Mouse (Mus musculus) embryonic facial prominence, embryonic 14.5 days (tissue): ENCODE measurements around the gene Csnk2a2. TPM values are rescaled to one million over a fixed set of nuclear protein-coding genes. Genes with fewer than 3 reads are reported as not detected.

Source experiments
- ATAC-seq: fragments of 200-750 bp; cut with Nextera tagmentation; 2 replicates; pipeline ENCODE4 v1.8.0; 2017; ENCODE audit warnings: low read depth, moderate number of reproducible peaks, moderate TSS enrichment
- DNase-seq: peaks from one replicate; pipeline ENCODE4 v3.0.0-alpha.2; 2015; ENCODE audit warnings: low spot score
- H3K27ac ChIP-seq: fragments of 300-500 bp; sonication (generic); replicated peaks from 2 replicates; pipeline ENCODE4 v1.5.1; 2014; ENCODE audit warnings: low read depth, mild to moderate bottlenecking, low read length, moderate library complexity
- H3K27me3 ChIP-seq: fragments of 300-500 bp; sonication (generic); replicated peaks from 2 replicates; pipeline ENCODE4 v1.6.1; 2014; ENCODE audit warnings: low read length; ENCODE audit not compliant: control insufficient read depth, insufficient read depth
- H3K36me3 ChIP-seq: fragments of 300-500 bp; sonication (generic); 2 replicates; pipeline ENCODE4 v1.6.1; 2014; ENCODE audit warnings: low read length, mixed read lengths; ENCODE audit not compliant: control insufficient read depth, insufficient read depth
- H3K4me1 ChIP-seq: fragments of 300-500 bp; sonication (generic); 2 replicates; pipeline ENCODE4 v1.6.1; 2014; ENCODE audit warnings: antibody characterized with exemption, low read length; ENCODE audit not compliant: control insufficient read depth, insufficient read depth
- H3K4me2 ChIP-seq: fragments of 300-500 bp; sonication (generic); 2 replicates; pipeline ENCODE4 v1.6.1; 2014; ENCODE audit warnings: low read depth, mild to moderate bottlenecking, low read length, moderate library complexity, mixed read lengths
- H3K4me3 ChIP-seq: fragments of 300-500 bp; sonication (generic); 2 replicates; pipeline ENCODE4 v1.5.1; 2014; ENCODE audit warnings: low read depth, mild to moderate bottlenecking, low read length
- H3K9ac ChIP-seq: fragments of 300-500 bp; sonication (generic); 2 replicates; pipeline ENCODE4 v1.6.1; 2014; ENCODE audit warnings: low read depth, mild to moderate bottlenecking, low read length, moderate library complexity, mixed read lengths
- H3K9me3 ChIP-seq: fragments of 300-500 bp; sonication (generic); 2 replicates; pipeline ENCODE4 v1.6.1; 2016; ENCODE audit warnings: low read length; ENCODE audit not compliant: control insufficient read depth
- WGBS: fragments of 180-500 bp; shearing (Covaris S2); extraction: QIAGEN DNeasy Blood & Tissue Kit; methylation state at CpG from one replicate; pipeline ENCODE4 v1.1.7; 2014; 5-methylcytosine and 5-hydroxymethylcytosine counted together
- polyA plus RNA-seq: library from polyadenylated mRNA; unstranded; fragments of >200 nt; fragmentation: Nextera tagmentation; extraction: Ambion mirVana; gene quantifications from 2 replicates; pipeline ENCODE4 v1.2.1, GENCODE M21; 2014

The Csnk2a2 gene
- polyA plus RNA-seq, 1 experiment from 2014 or later: 18.7 TPM

GRCm38 (mm10) chr8:95452518-95452917 lies 37.3 kb downstream of the Csnk2a2 start:
- H3K36me3 ChIP-seq: peaks cover 93% of the 10 kb centered on the region
- H3K27ac ChIP-seq: no peak overlapping the region
- no peak overlapping the region for H3K4me3 ChIP-seq
- 72% methylated on average over 8 of the region's 8 CpGs for WGBS
- ATAC-seq (no peak), DNase-seq (peak; percentile 42)
- H3K4me2 ChIP-seq: no peak overlapping the region
- H3K27me3 ChIP-seq: no peaks in the 10 kb centered on the region
- H3K9me3 ChIP-seq: no peaks in the 10 kb centered on the region
- no peak overlapping the region for H3K9ac ChIP-seq
- no peaks in the 10 kb centered on the region for H3K4me1 ChIP-seq

- H3K27ac ChIP-seq: no peak overlapping the region
- H3K4me3 ChIP-seq: no peak overlapping the region
- H3K36me3 ChIP-seq: peaks cover 73% of the 10 kb centered on the region
- H3K9me3 ChIP-seq: no peaks in the 10 kb centered on the region
- no peak overlapping the region for H3K9ac ChIP-seq
- WGBS: 92% methylated on average over 5 of the region's 5 CpGs
- no peaks in the 10 kb centered on the region for H3K4me1 ChIP-seq
- H3K27me3 ChIP-seq: no peaks in the 10 kb centered on the region
- DNase-seq (no peak), ATAC-seq (no peak)
- no peak overlapping the region for H3K4me2 ChIP-seq
Measured at GRCm38 (mm10) chr8:95450271-95450670, 39.6 kb downstream of the Csnk2a2 start.

DNA sequence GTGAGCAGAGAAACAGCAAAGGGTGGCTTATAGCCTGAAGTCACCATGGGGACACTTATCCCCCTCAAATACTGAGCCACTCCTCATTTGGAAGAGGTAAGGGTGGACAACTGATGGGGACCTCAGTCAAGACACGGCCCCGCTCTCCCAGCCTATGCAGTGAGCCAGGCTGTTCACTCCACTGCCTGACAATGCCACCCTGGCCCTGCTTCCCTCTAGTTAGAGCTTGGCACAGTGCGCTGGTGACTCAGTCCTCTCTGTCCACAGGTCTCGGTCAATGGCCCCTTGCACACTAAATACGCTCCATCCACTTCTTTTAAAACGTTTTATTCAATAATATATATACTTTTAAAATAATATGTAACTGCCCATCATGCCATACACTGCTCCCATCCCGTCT lies 42.2 kb downstream of the Csnk2a2 start:
- Histone ChIP-seq H3K27ac (no peak overlapping the region), H3K4me1 (no peaks in the 10 kb centered on the region), H3K4me3 (no peak overlapping the region), H3K9ac (no peak overlapping the region), H3K9me3 (no peaks in the 10 kb centered on the region), H3K27me3 (no peaks in the 10 kb centered on the region), H3K36me3 (peaks cover 47% of the 10 kb centered on the region), H3K4me2 (no peak overlapping the region)
- ATAC-seq (no peak), DNase-seq (no peak)
- 91% methylated on average over 7 of the region's 7 CpGs for WGBS

DNA sequence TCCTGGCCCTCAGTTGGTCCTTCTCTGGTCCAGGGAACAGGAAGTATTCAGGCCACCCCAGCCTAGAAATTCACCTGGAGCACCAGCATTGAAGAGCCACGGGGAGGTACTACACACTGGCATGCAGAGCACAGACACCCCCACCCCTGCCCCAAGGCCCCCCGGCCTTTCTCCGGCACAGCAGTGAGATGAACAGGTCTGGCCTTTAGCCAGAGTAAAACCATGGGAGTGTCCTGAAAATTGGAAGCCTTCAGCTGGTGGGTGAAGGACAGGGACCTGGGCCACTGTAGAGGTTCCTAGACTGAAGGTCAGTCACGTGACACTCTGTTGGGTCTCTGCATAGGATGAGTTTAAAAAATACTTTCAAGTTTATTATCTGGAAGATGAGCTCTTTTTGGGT lies 44.8 kb downstream of the Csnk2a2 start:
- ATAC-seq (no peak), DNase-seq (no peak)
- H3K4me2 ChIP-seq: no peak overlapping the region
- H3K36me3 ChIP-seq: peaks cover 24% of the 10 kb centered on the region
- no peaks in the 10 kb centered on the region for H3K27me3 ChIP-seq
- H3K4me3 ChIP-seq: no peak overlapping the region
- H3K9ac ChIP-seq: no peak overlapping the region
- H3K4me1 ChIP-seq: no peaks in the 10 kb centered on the region
- H3K9me3 ChIP-seq: no peaks in the 10 kb centered on the region
- no peak overlapping the region for H3K27ac ChIP-seq
- 80% methylated on average over 4 of the region's 4 CpGs for WGBS

DNA sequence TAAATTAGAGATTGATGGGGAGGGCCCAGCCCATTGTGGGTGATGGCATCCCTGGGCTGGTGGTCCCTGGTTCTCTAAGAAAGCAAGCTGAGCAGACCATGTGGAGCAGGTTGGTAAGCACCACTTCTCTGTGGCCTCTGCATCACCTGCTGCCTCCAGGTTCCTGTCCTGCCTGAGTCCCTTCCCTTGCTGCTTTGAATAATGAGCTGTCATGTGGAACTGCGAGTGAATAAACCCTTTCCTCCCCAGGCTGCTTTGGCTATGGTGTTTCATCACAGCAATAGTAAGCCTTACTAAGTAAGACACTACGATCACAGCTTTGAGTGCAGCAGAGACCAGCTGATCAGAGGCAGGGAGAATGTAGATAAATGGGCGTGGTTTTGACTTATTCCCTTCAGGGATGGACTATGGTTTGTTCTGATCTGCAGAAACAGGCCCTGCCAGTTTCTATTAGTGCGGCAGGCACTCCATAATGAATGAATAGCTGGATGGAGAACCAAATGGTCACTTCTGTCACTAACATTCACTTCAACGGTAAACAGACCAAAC lies 48.3 kb downstream of the Csnk2a2 start:
- no peaks in the 10 kb centered on the region for H3K9me3 ChIP-seq
- 54% methylated on average over 5 of the region's 5 CpGs for whole genome bisulfite sequencing
- H3K4me1 ChIP-seq: no peaks in the 10 kb centered on the region
- H3K4me3 ChIP-seq: no peak overlapping the region
- H3K9ac ChIP-seq: no peak overlapping the region
- no peak for ATAC-seq
- H3K4me2 ChIP-seq: no peak overlapping the region
- no peak overlapping the region for H3K27ac ChIP-seq
- no peaks in the 10 kb centered on the region for H3K27me3 ChIP-seq
- DNase-seq: no peak
- no peaks in the 10 kb centered on the region; the same call in 1 of the 2 replicates for H3K36me3 ChIP-seq

DNA sequence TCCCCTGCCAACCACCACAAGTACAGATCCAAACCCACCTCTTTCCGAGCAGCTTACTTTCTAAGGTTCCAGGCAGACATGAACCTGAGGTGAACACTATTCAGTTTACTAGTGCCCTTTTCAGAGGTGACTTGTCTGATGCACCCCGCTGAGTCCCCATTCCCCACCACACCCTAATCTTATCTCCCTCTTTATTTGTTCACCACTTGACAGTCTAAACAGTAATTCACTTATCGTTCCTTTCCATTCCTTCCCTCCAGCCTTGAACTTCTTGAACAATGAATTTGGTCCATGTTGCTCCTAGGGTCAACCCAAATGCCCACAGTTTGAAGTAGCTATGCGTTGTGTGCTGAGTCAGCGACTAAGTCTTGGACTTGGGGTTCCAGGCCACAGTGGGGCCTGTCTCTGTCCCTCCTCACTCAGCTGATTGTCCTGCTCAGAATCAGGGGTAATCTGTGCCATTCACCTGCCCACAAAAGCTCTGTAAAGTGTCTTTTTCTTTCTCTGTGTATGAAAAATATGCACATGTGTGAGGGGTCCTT lies 49.6 kb downstream of the Csnk2a2 start:
- Histone ChIP-seq H3K4me2 (no peak overlapping the region), H3K4me3 (no peak overlapping the region), H3K4me1 (no peaks in the 10 kb centered on the region), H3K36me3 (no peaks in the 10 kb centered on the region), H3K9ac (no peak overlapping the region), H3K27me3 (no peaks in the 10 kb centered on the region), H3K27ac (no peak overlapping the region), H3K9me3 (no peaks in the 10 kb centered on the region)
- DNase-seq (no peak), ATAC-seq (no peak)
- 87% methylated on average over 5 of the region's 5 CpGs for WGBS

- Histone ChIP-seq H3K36me3 (no peaks in the 10 kb centered on the region), H3K9me3 (no peaks in the 10 kb centered on the region), H3K4me2 (no peak overlapping the region), H3K27me3 (no peaks in the 10 kb centered on the region), H3K27ac (no peak overlapping the region), H3K4me1 (no peaks in the 10 kb centered on the region), H3K4me3 (no peak overlapping the region), H3K9ac (no peak overlapping the region)
- DNase-seq (no peak), ATAC-seq (no peak)
- WGBS: 90% methylated on average over 2 of the region's 2 CpGs
Measured at GRCm38 (mm10) chr8:95439421-95439820, 50.4 kb downstream of the Csnk2a2 start.

DNA sequence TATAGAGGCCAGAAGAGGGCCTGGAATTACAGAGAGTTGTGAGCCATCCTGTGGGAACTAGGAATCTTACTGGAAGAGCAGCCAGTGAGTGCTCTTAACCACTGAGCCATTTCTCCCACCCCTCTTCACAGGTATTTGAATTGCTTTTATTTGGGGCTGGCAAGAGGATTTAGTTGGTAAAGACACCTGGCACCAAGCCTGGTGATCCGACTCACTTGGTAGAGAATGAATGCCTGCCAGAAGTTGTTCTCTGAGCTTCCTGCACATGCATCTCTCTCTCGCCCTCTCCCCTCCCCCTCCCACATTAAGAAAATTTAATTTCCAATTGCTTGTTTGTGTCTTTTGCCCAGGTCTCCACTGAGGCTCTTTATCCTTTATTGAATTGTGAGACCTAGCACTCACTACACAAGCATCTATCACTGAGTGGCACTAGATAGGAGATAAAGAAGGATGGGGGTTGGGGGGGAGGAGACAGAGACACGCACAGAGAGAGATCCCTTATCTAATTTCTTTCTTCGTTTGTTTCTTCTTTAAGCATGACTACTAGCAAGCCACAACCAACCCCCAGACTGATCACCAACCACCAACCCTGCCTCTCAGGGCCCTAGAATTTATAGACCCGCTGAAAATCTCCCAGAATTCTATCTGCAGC lies 52.4 kb downstream of the Csnk2a2 start:
- ATAC-seq (no peak), DNase-seq (peak; percentile 39)
- no peak overlapping the region for H3K27ac ChIP-seq
- no peaks in the 10 kb centered on the region for H3K27me3 ChIP-seq
- WGBS: 42% methylated on average over 5 of the region's 5 CpGs
- no peak overlapping the region for H3K4me2 ChIP-seq
- H3K9ac ChIP-seq: no peak overlapping the region
- H3K4me1 ChIP-seq: peaks cover 12% of the 10 kb centered on the region
- no peaks in the 10 kb centered on the region for H3K9me3 ChIP-seq
- H3K36me3 ChIP-seq: no peaks in the 10 kb centered on the region
- no peak overlapping the region for H3K4me3 ChIP-seq

GRCm38 (mm10) chr8:95435930-95436329 lies 53.9 kb downstream of the Csnk2a2 start:
- Histone ChIP-seq H3K27ac (no peak overlapping the region), H3K4me2 (no peak overlapping the region), H3K4me1 (peaks cover 12% of the 10 kb centered on the region), H3K36me3 (no peaks in the 10 kb centered on the region), H3K9me3 (no peaks in the 10 kb centered on the region), H3K9ac (no peak overlapping the region), H3K27me3 (no peaks in the 10 kb centered on the region), H3K4me3 (no peak overlapping the region)
- 88% methylated on average over 3 of the region's 3 CpGs for WGBS
- no peak for ATAC-seq
- DNase-seq: no peak
